Mouse (Mus musculus): ENCODE results near the gene Gm10053. TPM values are rescaled to one million over a fixed set of nuclear protein-coding genes. Genes with fewer than 3 reads are reported as not detected.
"Not testable (repeated sequence)": the region's sequence is repeated elsewhere in the genome, so short reads cannot be mapped to it uniquely, and the experiment has no call there.

The Gm10053 gene
- polyA plus RNA-seq (2016; fragmentation: Nextera tagmentation; extraction: Ambion mirVana): 182 and 202 TPM in 2 replicates

DNA sequence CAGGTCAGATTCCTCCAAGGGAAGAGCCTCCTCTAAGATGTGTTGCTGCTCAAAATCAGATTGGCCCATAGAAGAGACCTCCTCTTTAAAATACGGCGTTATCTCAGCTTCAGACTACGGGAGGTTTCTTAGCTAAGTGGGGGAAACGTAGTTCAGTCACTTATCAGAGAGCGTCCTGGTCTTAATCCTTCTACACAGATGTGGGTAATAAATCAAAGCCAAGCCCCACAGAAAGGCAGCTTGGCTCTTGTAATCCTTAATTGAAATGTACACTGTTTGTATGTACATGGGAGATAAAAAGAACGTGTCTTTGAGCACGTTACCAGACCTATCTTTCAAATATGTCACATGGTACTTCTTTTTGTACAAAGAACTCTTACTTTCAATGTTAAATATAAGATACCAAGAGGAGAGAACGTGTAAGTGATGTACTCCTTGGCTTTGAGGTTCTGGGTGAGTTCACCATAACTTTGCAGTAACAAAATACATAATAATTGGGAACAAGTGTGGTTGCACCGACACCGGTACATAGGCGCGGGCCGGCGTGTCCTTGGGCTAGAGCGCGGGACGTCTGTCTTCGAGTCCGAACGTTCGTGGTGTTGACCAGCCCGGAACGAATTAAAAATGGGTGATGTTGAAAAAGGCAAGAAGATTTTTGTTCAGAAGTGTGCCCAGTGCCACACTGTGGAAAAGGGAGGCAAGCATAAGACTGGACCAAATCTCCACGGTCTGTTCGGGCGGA is at the start of gene Gm10053:
Gene Gm10053 (plus strand): TSS at position 558 of the 742 bp plus-strand sequence.
- H3K9ac ChIP-seq; H3K36me3 ChIP-seq; H3K4me3 ChIP-seq; H3K4me1 ChIP-seq; H3K4me2 ChIP-seq (replicated peaks); H3K27ac ChIP-seq; ATAC-seq (ENCODE audit: low FRiP score); H3K9me3 ChIP-seq (replicated peaks); H3K27me3 ChIP-seq: not testable (repeated sequence)
- 87% methylated on average over 23 of the region's 26 CpGs for WGBS

DNA sequence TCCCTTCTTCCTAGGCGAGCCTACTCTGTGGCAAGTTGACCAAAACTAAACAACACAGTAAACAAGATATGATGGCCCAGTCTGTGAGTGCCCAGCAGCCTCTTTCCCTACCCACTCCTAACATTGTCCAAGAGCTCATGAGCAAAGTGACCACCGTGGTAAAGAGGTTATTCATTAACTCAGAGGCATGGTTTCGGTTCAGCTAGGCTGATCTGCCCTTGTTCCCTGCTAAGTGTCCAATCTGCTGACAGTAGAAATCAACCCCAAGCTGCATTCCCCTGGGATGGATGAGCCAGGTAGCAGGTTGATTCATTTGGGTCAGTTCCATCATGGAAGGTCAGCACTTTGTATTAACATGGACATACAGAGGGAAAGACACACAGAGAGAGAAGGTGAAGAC is 33.4 kb upstream of the Gm10053 start:
- Histone ChIP-seq H3K4me2 (replicated peaks) (no peak overlapping the region), H3K4me1 (peaks cover 6% of the 10 kb centered on the region; the same call in 1 of the 2 replicates), H3K27me3 (no peaks in the 10 kb centered on the region), H3K4me3 (no peak overlapping the region), H3K9me3 (replicated peaks) (no peaks in the 10 kb centered on the region), H3K9ac (no peak overlapping the region), H3K36me3 (no peaks in the 10 kb centered on the region), H3K27ac (no peak overlapping the region)
- WGBS: 72% methylated on average over 3 of the region's 3 CpGs
- ATAC-seq (ENCODE audit: low FRiP score): no peak

DNA sequence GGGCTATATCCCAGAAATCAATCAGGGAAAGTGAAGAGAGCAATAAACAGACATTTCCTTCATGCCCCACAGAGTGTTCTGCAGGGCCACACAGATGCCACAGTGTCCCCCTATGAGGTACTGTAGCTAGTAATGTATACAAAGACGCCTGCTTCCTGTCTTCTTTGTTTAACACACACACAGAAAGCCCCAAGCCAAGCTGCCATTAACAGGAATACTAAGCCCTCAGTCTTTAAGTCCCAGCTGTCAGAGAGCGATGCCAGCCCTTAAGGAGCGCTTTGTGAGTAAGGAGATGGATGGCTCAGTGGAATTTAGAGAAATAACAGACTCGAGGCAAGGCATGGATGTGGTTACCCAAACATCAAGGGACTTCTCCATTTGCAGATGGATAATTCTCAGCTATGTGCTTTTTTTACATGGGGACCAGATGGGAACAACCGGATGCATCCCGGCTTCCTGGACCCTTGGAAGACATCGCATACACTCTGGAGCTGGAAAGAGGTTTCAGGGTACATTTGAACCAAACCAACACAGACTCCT is 30.4 kb upstream of the Gm10053 start:
- Histone ChIP-seq H3K4me1 (peaks cover 9% of the 10 kb centered on the region; the same call in 1 of the 2 replicates), H3K9ac (no peak overlapping the region), H3K4me2 (replicated peaks) (no peak overlapping the region), H3K27ac (peak overlapping the region; percentile 24; the same call in 1 of the 2 replicates), H3K27me3 (no peaks in the 10 kb centered on the region), H3K4me3 (no peak overlapping the region), H3K9me3 (replicated peaks) (no peaks in the 10 kb centered on the region), H3K36me3 (no peaks in the 10 kb centered on the region)
- peak; percentile 58 for ATAC-seq (ENCODE audit: low FRiP score)
- WGBS: 40% methylated on average over 7 of the region's 7 CpGs

DNA sequence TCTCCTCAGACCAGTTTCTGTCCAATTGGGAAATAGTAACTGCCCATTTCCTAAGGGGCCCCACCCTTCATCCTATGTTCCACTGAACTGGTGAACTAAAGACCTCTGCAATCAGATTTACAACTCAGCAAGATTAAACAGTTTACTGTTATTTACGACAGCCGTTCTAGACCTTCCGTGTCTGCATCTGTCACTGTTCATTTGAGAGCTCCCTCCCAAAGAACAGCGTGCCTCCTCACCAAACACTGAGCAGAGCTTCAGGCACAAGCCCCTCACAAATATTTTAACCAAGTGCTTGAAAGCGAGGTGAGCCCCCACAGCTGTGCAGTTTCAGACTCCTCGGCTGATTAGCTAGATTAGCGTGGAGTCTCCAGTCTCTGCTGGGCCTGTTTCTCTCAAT is 27.1 kb upstream of the Gm10053 start:
- no peak overlapping the region for H3K27ac ChIP-seq
- no peaks in the 10 kb centered on the region for H3K9me3 ChIP-seq (replicated peaks)
- no peak overlapping the region for H3K9ac ChIP-seq
- peaks cover 12% of the 10 kb centered on the region; the same call in 1 of the 2 replicates for H3K4me1 ChIP-seq
- no peak for ATAC-seq (ENCODE audit: low FRiP score)
- no peak overlapping the region for H3K4me3 ChIP-seq
- H3K4me2 ChIP-seq (replicated peaks): no peak overlapping the region
- H3K27me3 ChIP-seq: no peaks in the 10 kb centered on the region
- WGBS: 69% methylated on average over 7 of the region's 7 CpGs
- H3K36me3 ChIP-seq: no peaks in the 10 kb centered on the region

DNA sequence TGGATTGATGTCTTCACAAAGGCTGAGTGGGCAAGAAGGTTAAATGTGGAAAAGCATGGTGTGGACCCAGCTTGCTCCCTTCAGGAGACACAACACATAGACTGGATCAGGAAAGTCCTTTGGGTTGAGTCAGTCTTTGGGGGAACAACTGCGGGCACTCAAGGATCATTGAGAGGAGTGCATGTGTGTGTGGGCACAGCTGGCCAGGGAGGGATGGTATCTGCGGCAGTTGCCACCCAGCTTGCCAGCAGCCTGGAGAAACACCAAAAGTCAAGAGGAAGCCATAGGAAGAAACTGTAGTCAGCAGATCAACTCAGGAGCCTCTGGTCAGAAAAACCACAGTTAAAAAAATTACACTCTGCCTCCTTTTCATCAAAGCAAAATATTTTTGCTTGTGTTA is 26.6 kb upstream of the Gm10053 start:
- no peak overlapping the region for H3K9ac ChIP-seq
- no peak for ATAC-seq (ENCODE audit: low FRiP score)
- no peak overlapping the region for H3K27ac ChIP-seq
- no peak overlapping the region for H3K4me3 ChIP-seq
- H3K9me3 ChIP-seq (replicated peaks): no peaks in the 10 kb centered on the region
- 88% methylated on average over 2 of the region's 2 CpGs for WGBS
- H3K36me3 ChIP-seq: no peaks in the 10 kb centered on the region
- no peak overlapping the region for H3K4me2 ChIP-seq (replicated peaks)
- H3K27me3 ChIP-seq: no peaks in the 10 kb centered on the region
- H3K4me1 ChIP-seq: peaks cover 12% of the 10 kb centered on the region; the same call in 1 of the 2 replicates

DNA sequence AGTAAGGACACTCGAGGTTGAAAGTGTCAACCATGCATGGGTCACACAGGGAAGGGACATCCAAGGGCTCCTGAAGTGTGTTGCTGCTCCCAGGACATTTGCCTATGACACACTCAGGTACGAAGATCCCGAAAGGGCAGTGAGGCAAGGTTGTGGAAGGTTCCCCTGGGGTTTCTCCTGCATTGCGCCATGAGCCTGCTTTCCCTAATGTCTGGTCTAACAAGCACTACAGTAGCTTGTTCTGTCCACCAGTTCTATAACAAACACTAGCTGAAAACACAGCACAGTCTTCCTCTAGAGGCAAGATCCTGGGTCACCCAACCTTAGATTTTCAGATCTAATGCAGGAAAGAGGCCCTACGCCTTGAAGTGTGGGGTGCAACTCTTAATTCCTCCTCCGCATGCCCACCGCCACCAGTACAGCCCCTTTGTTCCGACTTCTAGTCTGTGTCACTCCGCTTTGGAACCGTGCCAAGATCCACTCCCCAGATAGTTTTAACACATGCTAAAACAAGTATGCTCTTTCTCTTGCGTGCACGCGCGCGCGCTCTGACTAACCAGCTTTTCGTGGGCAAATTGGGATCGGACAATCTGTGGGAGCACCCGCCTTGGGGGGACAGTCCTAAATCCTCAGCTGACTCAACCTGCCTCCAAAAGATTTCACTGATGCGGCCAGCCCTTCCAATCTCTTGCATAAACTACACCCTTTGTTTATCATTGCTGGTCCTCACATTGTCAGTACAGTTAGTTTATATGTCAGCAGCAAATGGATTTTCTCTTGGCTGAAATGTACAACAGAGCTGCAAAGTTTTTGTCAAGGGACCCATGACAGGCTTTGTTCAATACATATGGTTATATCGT is 23.8 kb upstream of the Gm10053 start:
- WGBS: 84% methylated on average over 21 of the region's 21 CpGs
- H3K4me3 ChIP-seq: no peak overlapping the region

DNA sequence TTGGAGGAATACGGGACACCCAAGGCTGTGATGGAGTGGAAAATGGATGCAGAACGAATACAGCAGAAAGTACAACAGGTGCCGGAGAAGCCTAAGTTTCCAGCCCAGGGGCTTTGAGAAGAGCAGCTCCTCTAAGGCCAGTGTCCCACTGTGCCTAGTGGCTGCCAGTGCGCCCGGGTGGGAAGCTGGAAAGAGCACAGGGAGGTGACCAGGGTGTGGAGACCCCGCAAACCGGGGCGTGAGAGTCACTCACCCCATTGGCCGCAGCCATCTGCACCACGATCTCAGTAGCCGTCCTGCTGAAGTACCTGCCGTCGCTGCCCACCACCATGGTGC is 14.2 kb upstream of the Gm10053 start:
- WGBS: 20% methylated on average over 13 of the region's 13 CpGs
- no peak overlapping the region for H3K27ac ChIP-seq

More for the DNA sequence above, 23.8 kb upstream of the Gm10053 start:
- H3K4me2 ChIP-seq (replicated peaks): no peak overlapping the region
- H3K36me3 ChIP-seq: no peaks in the 10 kb centered on the region
- H3K9ac ChIP-seq: no peak overlapping the region
- H3K9me3 ChIP-seq (replicated peaks): no peaks in the 10 kb centered on the region
- peaks cover 6% of the 10 kb centered on the region; the same call in 1 of the 2 replicates for H3K4me1 ChIP-seq
- no peak overlapping the region for H3K27ac ChIP-seq
- peak; percentile 38; the same call in 1 of the 2 replicates for ATAC-seq (ENCODE audit: low FRiP score)
- no peaks in the 10 kb centered on the region for H3K27me3 ChIP-seq

DNA sequence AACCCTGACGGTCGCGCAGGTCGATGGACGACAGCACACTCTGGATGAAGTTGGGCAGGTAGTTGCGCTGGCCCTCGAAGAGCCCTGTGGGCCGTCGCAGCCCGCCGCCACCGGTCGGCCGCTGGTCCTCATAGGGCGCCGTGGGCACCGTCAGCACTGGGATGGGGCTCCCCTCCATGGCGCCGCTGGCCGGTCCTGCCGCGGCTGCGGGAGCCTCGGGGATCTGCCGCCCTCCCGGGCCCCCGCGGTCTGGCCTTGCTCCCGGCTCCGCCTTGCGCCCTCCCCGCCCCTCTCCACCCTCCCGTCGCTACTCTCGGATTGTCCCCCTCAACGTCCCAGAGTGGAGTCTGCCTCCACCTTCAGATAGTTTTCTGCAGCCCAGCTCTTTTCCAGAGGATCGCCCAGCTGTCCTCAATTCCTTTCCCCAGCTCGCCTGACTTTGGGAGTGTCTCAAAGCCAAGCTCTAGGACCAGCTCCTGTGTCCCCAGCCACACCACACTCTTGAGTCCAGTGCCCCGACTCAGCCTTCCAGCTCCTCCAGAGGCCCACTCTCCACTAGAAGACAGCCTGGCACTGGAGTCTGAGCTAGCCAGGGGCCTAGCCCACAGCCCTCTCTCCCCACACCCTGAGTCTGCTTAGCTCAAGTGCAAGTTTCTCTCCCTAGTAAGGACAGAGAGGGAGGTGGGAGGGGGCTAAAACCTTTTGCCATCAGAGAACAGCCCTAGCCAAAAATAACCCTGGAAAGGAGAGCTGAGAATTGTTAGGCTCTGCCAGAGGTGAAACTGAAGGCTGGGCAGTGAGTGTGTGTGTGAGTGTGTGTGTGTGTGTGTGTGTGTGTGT is 13.7 kb upstream of the Gm10053 start, which contains the start of gene Pgm5:
Gene Pgm5 (minus strand): TSS at position 244 of the 840 bp plus-strand sequence.
- H3K27me3 ChIP-seq: peaks cover 32% of the 10 kb centered on the region
- WGBS: 2% methylated on average over 34 of the region's 39 CpGs
- H3K27ac ChIP-seq: no peak within 1 kb of the TSS
- peak within 1 kb of the TSS; percentile 48; the same call in 1 of the 2 replicates for H3K9ac ChIP-seq
- H3K36me3 ChIP-seq: no peaks in the 10 kb centered on the region
- ATAC-seq (ENCODE audit: low FRiP score): no peak
- H3K9me3 ChIP-seq (replicated peaks): no peaks in the 10 kb centered on the region
- peak within 1 kb of the TSS; percentile 66 for H3K4me2 ChIP-seq (replicated peaks)
- peak within 1 kb of the TSS; percentile 40 for H3K4me3 ChIP-seq
- H3K4me1 ChIP-seq: peaks cover 3% of the 10 kb centered on the region; the same call in 1 of the 2 replicates

More for the DNA sequence above, 14.2 kb upstream of the Gm10053 start:
- H3K4me1 ChIP-seq: peaks cover 3% of the 10 kb centered on the region; the same call in 1 of the 2 replicates
- H3K9me3 ChIP-seq (replicated peaks): no peaks in the 10 kb centered on the region
- ATAC-seq (ENCODE audit: low FRiP score): no peak
- no peaks in the 10 kb centered on the region for H3K36me3 ChIP-seq
- peaks cover 32% of the 10 kb centered on the region for H3K27me3 ChIP-seq
- peak overlapping the region; percentile 40 for H3K4me3 ChIP-seq
- peak overlapping the region; percentile 66 for H3K4me2 ChIP-seq (replicated peaks)
- H3K9ac ChIP-seq: 0 out of 2 replicates have a peak overlapping the region, but pooled peaks have one; percentile 48

DNA sequence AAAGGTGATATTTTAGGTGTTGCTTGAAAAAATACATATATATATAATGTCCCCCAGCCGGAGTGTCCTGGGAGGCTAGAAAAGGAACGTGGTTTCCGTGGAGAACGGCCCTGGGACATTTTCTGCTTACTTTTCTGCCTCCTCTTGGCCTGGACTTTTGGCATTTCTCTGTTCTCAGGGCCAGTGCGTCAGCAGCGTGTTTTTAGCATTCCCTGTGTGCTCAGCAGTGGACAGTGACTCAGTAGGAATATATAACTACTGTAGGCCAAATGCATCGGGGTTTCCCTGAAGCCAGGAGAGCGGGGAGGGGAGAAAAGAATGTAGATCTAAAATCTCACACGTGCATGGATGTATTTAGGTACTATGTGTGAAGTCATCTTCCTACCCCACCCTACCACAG is 10.1 kb upstream of the Gm10053 start:
- ATAC-seq (ENCODE audit: low FRiP score): no peak
- Histone ChIP-seq H3K27me3 (peaks cover 35% of the 10 kb centered on the region), H3K4me2 (replicated peaks) (no peak overlapping the region)

DNA sequence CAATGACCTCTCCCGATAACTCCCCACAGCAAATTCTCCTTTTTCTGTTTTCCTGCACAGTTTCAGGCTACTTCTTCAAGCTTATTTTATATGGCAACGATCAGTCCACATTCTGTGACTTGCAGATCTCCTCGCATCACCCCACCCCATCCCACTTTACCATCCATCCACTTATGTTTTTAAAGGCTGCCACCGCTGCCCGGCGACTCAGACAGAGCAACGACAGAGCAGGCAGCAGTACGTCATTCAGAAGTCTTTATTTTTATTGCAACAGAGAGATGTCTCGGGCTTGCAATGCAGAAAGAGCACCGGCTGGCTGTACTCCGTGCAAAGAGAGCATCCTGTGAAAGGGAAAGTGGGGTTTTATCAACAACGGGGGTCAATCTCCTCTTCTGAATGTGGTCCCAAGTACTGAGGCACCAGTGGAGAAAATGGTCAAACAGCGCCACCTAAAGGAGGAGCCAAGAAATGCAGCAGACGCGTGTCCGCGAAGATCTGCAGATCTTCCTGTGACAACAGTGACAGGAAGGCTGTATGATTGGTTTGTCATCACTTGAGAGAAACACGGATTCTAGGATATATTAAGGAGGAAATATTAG is 4.3 kb upstream of the Gm10053 start:
- peak; percentile 63 for ATAC-seq (ENCODE audit: low FRiP score)
- 24% methylated on average over 18 of the region's 18 CpGs for WGBS
- no peaks in the 10 kb centered on the region for H3K4me1 ChIP-seq
- H3K9ac ChIP-seq: peak overlapping the region; percentile 56
- H3K9me3 ChIP-seq (replicated peaks): no peaks in the 10 kb centered on the region
- no peak overlapping the region for H3K27ac ChIP-seq
- H3K27me3 ChIP-seq: peaks cover 10% of the 10 kb centered on the region
- no peaks in the 10 kb centered on the region for H3K36me3 ChIP-seq
- H3K4me2 ChIP-seq (replicated peaks): peak overlapping the region; percentile 57
- peak overlapping the region; percentile 29 for H3K4me3 ChIP-seq

More for the DNA sequence above, 10.1 kb upstream of the Gm10053 start:
- Histone ChIP-seq H3K36me3 (no peaks in the 10 kb centered on the region), H3K9ac (no peak overlapping the region), H3K9me3 (replicated peaks) (no peaks in the 10 kb centered on the region), H3K27ac (no peak overlapping the region), H3K4me3 (no peak overlapping the region), H3K4me1 (peaks cover 3% of the 10 kb centered on the region; the same call in 1 of the 2 replicates)
- 87% methylated on average over 9 of the region's 9 CpGs for whole genome bisulfite sequencing

DNA sequence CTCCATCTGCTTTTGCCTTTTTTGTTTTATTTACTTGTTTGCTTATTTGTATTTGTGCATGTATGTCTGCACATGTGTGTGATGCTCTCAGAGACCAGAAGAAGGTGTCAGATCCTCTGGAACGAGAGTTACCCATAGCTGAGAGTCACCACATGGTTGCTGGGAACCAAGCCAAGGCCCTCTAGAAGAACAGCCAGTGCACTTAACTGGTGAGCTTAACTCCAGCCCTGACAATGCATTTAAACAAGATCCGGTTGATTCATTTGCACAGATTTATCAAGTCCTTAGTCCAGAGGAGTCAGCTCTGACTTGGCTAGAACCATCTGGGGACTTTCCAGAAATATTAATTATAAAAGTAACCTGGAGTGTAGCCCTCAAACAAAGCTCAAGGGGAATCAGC is 1.6 kb upstream of the Gm10053 start:
- H3K9ac ChIP-seq: no peak overlapping the region
- H3K4me1 ChIP-seq: no peaks in the 10 kb centered on the region
- H3K4me2 ChIP-seq (replicated peaks): no peak overlapping the region
- no peak for ATAC-seq (ENCODE audit: low FRiP score)
- WGBS: 68% methylated on average over 2 of the region's 2 CpGs
- H3K27me3 ChIP-seq: peaks cover 10% of the 10 kb centered on the region
- no peak overlapping the region for H3K4me3 ChIP-seq
- H3K9me3 ChIP-seq (replicated peaks): no peaks in the 10 kb centered on the region
- no peak overlapping the region for H3K27ac ChIP-seq
- no peaks in the 10 kb centered on the region for H3K36me3 ChIP-seq

All from hindbrain, embryonic 12.5 days (tissue).